Comparison of ENCODE assay signal across 30 mouse cellular contexts in the genomic region with DNA sequence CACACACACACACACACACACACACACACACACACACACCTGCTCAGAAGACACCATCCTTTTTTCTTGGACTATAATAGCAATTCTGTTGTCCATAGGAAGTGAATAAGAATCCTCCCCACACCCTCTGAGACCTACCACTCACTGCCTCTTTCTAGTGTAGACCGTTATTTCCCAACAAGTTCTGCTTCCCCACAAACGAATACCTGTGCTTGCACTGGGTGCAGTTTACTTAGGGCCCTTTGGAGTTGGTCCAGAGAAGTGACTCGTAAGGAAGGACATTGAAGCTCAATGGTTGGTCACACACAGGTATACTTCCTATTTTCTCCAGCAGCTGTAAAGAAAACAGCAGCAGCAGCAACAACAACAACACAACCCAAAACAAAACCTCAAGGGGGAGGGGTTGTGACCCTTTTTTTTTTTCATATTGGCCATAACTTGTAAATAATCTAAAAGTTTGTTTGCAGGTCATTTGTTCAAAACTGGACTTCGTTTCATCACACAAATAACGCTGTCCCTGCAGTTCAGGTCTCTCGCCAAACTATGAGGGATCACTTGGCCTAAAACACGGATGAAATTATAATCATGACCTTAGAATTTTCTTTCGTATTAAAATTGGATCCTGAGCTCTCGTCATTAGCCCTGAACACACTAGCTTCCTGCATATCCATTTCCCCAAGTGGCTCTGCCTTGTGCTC.
A peak's percentile ranks its signal among the peaks of the same experiment; 100 is the strongest.
DNase-seq lines count a peak whose midpoint lies in the region; ATAC-seq and TF ChIP-seq lines count a peak whose summit lies in the region.
"Had no signal": no experiment of that assay in that cellular context is flagged by ENCODE, and none has a peak within 500 bp of the region (broad histone marks: within the 10 kb centered on the region; RNA-seq: fewer than 3 reads in every experiment).

No protein-coding gene starts in this region.

- no peak overlapping the region for H3K9ac ChIP-seq in heart, embryonic 14.5 days (ENCODE audit: low read length)
- no peak overlapping the region for H3K9ac ChIP-seq in liver, embryonic 15.5 days
- no peak overlapping the region for H3K9ac ChIP-seq in liver, embryonic 12.5 days
- no peak overlapping the region for H3K9ac ChIP-seq in liver, postnatal 0 days (replicated peaks)
- no peak overlapping the region for H3K9ac ChIP-seq in kidney, embryonic 15.5 days
- H3K9ac ChIP-seq in intestine, embryonic 15.5 days = no peak overlapping the region
- H3K9ac ChIP-seq: embryonic facial prominence, embryonic 15.5 days; forebrain, embryonic 12.5 days; forebrain, postnatal 0 days; limb, embryonic 15.5 days; lung, embryonic 14.5 days; neural tube, embryonic 12.5 days had no signal

- no peaks in the 10 kb centered on the region for H3K9me3 ChIP-seq in heart, embryonic 14.5 days (ENCODE audit: control insufficient read depth, low read length)
- no peaks in the 10 kb centered on the region for H3K9me3 ChIP-seq in liver, embryonic 15.5 days (replicated peaks)
- H3K9me3 ChIP-seq in liver, embryonic 12.5 days (replicated peaks) = no peaks in the 10 kb centered on the region
- no peaks in the 10 kb centered on the region for H3K9me3 ChIP-seq in liver, postnatal 0 days (ENCODE audit: low read length)
- no peaks in the 10 kb centered on the region for H3K9me3 ChIP-seq in kidney, embryonic 15.5 days (replicated peaks)
- no peaks in the 10 kb centered on the region for H3K9me3 ChIP-seq in intestine, embryonic 15.5 days
- H3K9me3 ChIP-seq: embryonic facial prominence, embryonic 10.5 days; embryonic facial prominence, embryonic 15.5 days; forebrain, embryonic 12.5 days; limb, embryonic 10.5 days; limb, embryonic 15.5 days; neural tube, embryonic 12.5 days had no signal

- no peak for TF ChIP-seq EP300 in liver, postnatal 0 days (IDR thresholded peaks at IDR 0.05; ENCODE audit: low read depth)

- no peak for TF ChIP-seq CTCF in liver, postnatal 0 days (IDR thresholded peaks at IDR 0.05; ENCODE audit: low read depth)

- H3K4me1 ChIP-seq in heart, embryonic 14.5 days (ENCODE audit: control insufficient read depth in 2 of 2, insufficient read depth in 2 of 2, low read length in 2 of 2) = peaks cover 7 to 17% of the 10 kb centered on the region in 2 experiments
- H3K4me1 ChIP-seq in liver, embryonic 15.5 days (replicated peaks) = peaks cover 26% of the 10 kb centered on the region; the same call in 1 of the 2 replicates
- H3K4me1 ChIP-seq in liver, embryonic 12.5 days = no peaks in the 10 kb centered on the region
- H3K4me1 ChIP-seq in liver, postnatal 0 days (ENCODE audit: insufficient read depth) = peaks cover 29% of the 10 kb centered on the region
- no peaks in the 10 kb centered on the region for H3K4me1 ChIP-seq in kidney, embryonic 15.5 days
- H3K4me1 ChIP-seq in intestine, embryonic 15.5 days (replicated peaks) = no peaks in the 10 kb centered on the region
- H3K4me1 ChIP-seq: forebrain, embryonic 12.5 days; limb, embryonic 10.5 days; neural tube, embryonic 12.5 days had no signal

- peak overlapping the region; percentile 48 to 66; a peak in 3 of 4 replicates for H3K27ac ChIP-seq in heart, embryonic 14.5 days (replicated peaks in 1 of 2; ENCODE audit: control insufficient read depth in 1 of 2, insufficient read depth in 1 of 2, low read depth in 2 of 2, low read length in 2 of 2)
- H3K27ac ChIP-seq in liver, embryonic 15.5 days (replicated peaks) = peak overlapping the region; percentile 38; the same call in 1 of the 2 replicates
- no peak overlapping the region for H3K27ac ChIP-seq in liver, embryonic 12.5 days
- peak overlapping the region; percentile 79 for H3K27ac ChIP-seq in liver, postnatal 0 days (ENCODE audit: low read depth)
- H3K27ac ChIP-seq in kidney, embryonic 15.5 days = no peak overlapping the region
- H3K27ac ChIP-seq in intestine, embryonic 15.5 days = no peak overlapping the region
- H3K27ac ChIP-seq: embryonic facial prominence, embryonic 10.5 days; embryonic facial prominence, embryonic 15.5 days; forebrain, embryonic 12.5 days; kidney, postnatal 0 days; limb, embryonic 10.5 days; limb, embryonic 15.5 days; neural tube, embryonic 12.5 days; stomach, postnatal 0 days had no signal

- no peak for DNase-seq in heart, adult 11 months
- no peak for DNase-seq in liver, postnatal 0 days
- DNase-seq: adrenal gland, adult 8-10 months; cerebellum, adult 8-10 months; cerebellum, postnatal 25 days; forebrain, postnatal 0 days; kidney, adult 2 months; kidney, postnatal 4 days; lung, embryonic 14.5 days; lung, postnatal 14 days; right cerebral cortex, postnatal 4 days; thymus, adult 18-20 months; thymus, postnatal 25 days had no signal

- peak overlapping the region; percentile 35 for H3K4me2 ChIP-seq in heart, embryonic 14.5 days (ENCODE audit: low read length)
- H3K4me2 ChIP-seq in liver, embryonic 15.5 days = no peak overlapping the region
- H3K4me2 ChIP-seq in liver, embryonic 12.5 days = no peak overlapping the region
- H3K4me2 ChIP-seq in liver, postnatal 0 days (ENCODE audit: low read depth, low read length) = no peak overlapping the region
- H3K4me2 ChIP-seq in kidney, embryonic 15.5 days = no peak overlapping the region
- no peak overlapping the region for H3K4me2 ChIP-seq in intestine, embryonic 15.5 days (replicated peaks)
- H3K4me2 ChIP-seq: embryonic facial prominence, embryonic 15.5 days; forebrain, embryonic 12.5 days; limb, embryonic 15.5 days; lung, embryonic 14.5 days; midbrain, embryonic 11.5 days; neural tube, embryonic 12.5 days had no signal

- no peak overlapping the region for H3K4me3 ChIP-seq in heart, embryonic 14.5 days (ENCODE audit: control insufficient read depth in 1 of 2, insufficient read depth in 1 of 2, low read depth in 1 of 2, low read length in 2 of 2)
- no peak overlapping the region for H3K4me3 ChIP-seq in liver, embryonic 15.5 days (replicated peaks)
- no peak overlapping the region for H3K4me3 ChIP-seq in liver, embryonic 12.5 days
- H3K4me3 ChIP-seq in liver, postnatal 0 days (ENCODE audit: low read depth, low read length) = no peak overlapping the region
- H3K4me3 ChIP-seq in kidney, embryonic 15.5 days (replicated peaks) = no peak overlapping the region
- no peak overlapping the region for H3K4me3 ChIP-seq in intestine, embryonic 15.5 days (replicated peaks)
- H3K4me3 ChIP-seq: embryonic facial prominence, embryonic 10.5 days; embryonic facial prominence, embryonic 15.5 days; forebrain, embryonic 12.5 days; limb, embryonic 10.5 days; limb, embryonic 15.5 days; neural tube, embryonic 12.5 days had no signal

- no peaks in the 10 kb centered on the region for H3K36me3 ChIP-seq in heart, embryonic 14.5 days (ENCODE audit: control insufficient read depth, insufficient read depth, low read length)
- H3K36me3 ChIP-seq in liver, embryonic 15.5 days (replicated peaks) = no peaks in the 10 kb centered on the region
- no peaks in the 10 kb centered on the region for H3K36me3 ChIP-seq in liver, embryonic 12.5 days
- no peaks in the 10 kb centered on the region for H3K36me3 ChIP-seq in liver, postnatal 0 days (replicated peaks; ENCODE audit: insufficient read depth, low read length)
- H3K36me3 ChIP-seq in kidney, embryonic 15.5 days = no peaks in the 10 kb centered on the region
- H3K36me3 ChIP-seq in intestine, embryonic 15.5 days = no peaks in the 10 kb centered on the region
- H3K36me3 ChIP-seq: embryonic facial prominence, embryonic 10.5 days; embryonic facial prominence, embryonic 15.5 days; forebrain, embryonic 12.5 days; limb, embryonic 10.5 days; limb, embryonic 15.5 days; neural tube, embryonic 12.5 days had no signal

- no peaks in the 10 kb centered on the region for H3K27me3 ChIP-seq in heart, embryonic 14.5 days (ENCODE audit: control insufficient read depth, insufficient read depth, low read length)
- no peaks in the 10 kb centered on the region for H3K27me3 ChIP-seq in liver, embryonic 15.5 days
- H3K27me3 ChIP-seq in liver, embryonic 12.5 days (replicated peaks) = no peaks in the 10 kb centered on the region
- no peaks in the 10 kb centered on the region for H3K27me3 ChIP-seq in liver, postnatal 0 days (ENCODE audit: insufficient read depth, low read length)
- no peaks in the 10 kb centered on the region for H3K27me3 ChIP-seq in kidney, embryonic 15.5 days
- H3K27me3 ChIP-seq in intestine, embryonic 15.5 days (replicated peaks) = no peaks in the 10 kb centered on the region
- H3K27me3 ChIP-seq: CH12.LX; embryonic facial prominence, embryonic 15.5 days; forebrain, embryonic 12.5 days; limb, embryonic 15.5 days; neural tube, embryonic 12.5 days had no signal

- WGBS in heart, embryonic 14.5 days = 80% methylated on average over 9 of the region's 9 CpGs
- WGBS in liver, embryonic 15.5 days (ENCODE audit: insufficient replicate concordance) = 52% methylated on average over 9 of the region's 9 CpGs
- 63% methylated on average over 9 of the region's 9 CpGs for WGBS in liver, embryonic 12.5 days (ENCODE audit: insufficient replicate concordance)
- WGBS in liver, postnatal 0 days (ENCODE audit: insufficient replicate concordance) = 54% methylated on average over 9 of the region's 9 CpGs
- WGBS in kidney, embryonic 15.5 days = 86% methylated on average over 9 of the region's 9 CpGs
- WGBS in intestine, embryonic 15.5 days = 85% methylated on average over 9 of the region's 9 CpGs

- no peak for ATAC-seq in heart, embryonic 14.5 days (ENCODE audit: insufficient number of reproducible peaks, insufficient read depth, low FRiP score, low read depth)
- ATAC-seq in liver, embryonic 15.5 days (ENCODE audit: insufficient read depth) = peak; percentile 56; the same call in 1 of the 2 replicates
- no peak for ATAC-seq in liver, embryonic 12.5 days
- peak; percentile 85 for ATAC-seq in liver, postnatal 0 days
- ATAC-seq in kidney, embryonic 15.5 days (replicated peaks; ENCODE audit: low FRiP score) = no peak
- no peak for ATAC-seq in intestine, embryonic 15.5 days
- ATAC-seq: forebrain, postnatal 0 days; hindbrain, embryonic 16.5 days; midbrain, embryonic 16.5 days had no signal

Comparison
In these comparisons a context has a peak if more than half of its experiments do, and no peak if none do; other contexts are left out.
1. ATAC-seq: peak in liver, embryonic 15.5 days (single experiment) and liver, postnatal 0 days (single experiment); none in heart, embryonic 14.5 days (single experiment), liver, embryonic 12.5 days (single experiment), kidney, embryonic 15.5 days (single experiment) and intestine, embryonic 15.5 days (single experiment).
2. H3K27ac ChIP-seq: peak in heart, embryonic 14.5 days (2 of 2), liver, embryonic 15.5 days (single experiment) and liver, postnatal 0 days (single experiment); none in liver, embryonic 12.5 days (single experiment), kidney, embryonic 15.5 days (single experiment) and intestine, embryonic 15.5 days (single experiment).